Mouse (Mus musculus) heart, postnatal 0 days (tissue): Measurements from ENCODE around the gene Tmcc2.

Experiments used
- CTCF ChIP-seq: IDR thresholded peaks from 2 replicates; pipeline ENCODE4 v1.5.1; 2016; ENCODE audit warnings: antibody characterized with exemption, control low read depth, low read depth
- EP300 ChIP-seq: IDR thresholded peaks from 2 replicates; pipeline ENCODE4 v1.6.1; 2016; ENCODE audit warnings: antibody characterized with exemption, low read depth

GRCm38 (mm10) chr1:132333675-132334141 is 57.4 kb downstream of the Tmcc2 start:
- TF ChIP-seq CTCF = no peak
- no peak for TF ChIP-seq EP300
